22 mouse cellular contexts compared by ENCODE assay signal in genomic region chr15:42280810-42281209, GRCm38 (mm10).
DNase-seq lines count a peak whose midpoint lies in the region; ATAC-seq and TF ChIP-seq lines count a peak whose summit lies in the region.
"Had no signal": no experiment of that assay in that cellular context is flagged by ENCODE, and none has a peak within 500 bp of the region (broad histone marks: within the 10 kb centered on the region; RNA-seq: fewer than 3 reads in every experiment).

No protein-coding gene starts in this region.

- no peak for TF ChIP-seq POLR2A in lung, adult 2 months (IDR thresholded peaks at IDR 0.05; ENCODE audit: borderline replicate concordance, extremely low read depth, low read depth, low read length)

- 0 out of 2 replicates have a peak overlapping the region, but pooled peaks have one; percentile 8 for H3K27ac ChIP-seq in lung, embryonic 14.5 days (ENCODE audit: low read depth)
- peak overlapping the region; percentile 37; the same call in 1 of the 2 replicates for H3K27ac ChIP-seq in lung, embryonic 15.5 days
- peak overlapping the region; percentile 55 for H3K27ac ChIP-seq in lung, embryonic 16.5 days (ENCODE audit: low read length)
- H3K27ac ChIP-seq in lung, postnatal 0 days (ENCODE audit: low read length) = peak overlapping the region; percentile 2; the same call in 1 of the 2 replicates

- no peaks in the 10 kb centered on the region for H3K9me3 ChIP-seq in lung, embryonic 14.5 days (ENCODE audit: low read depth, low read length)
- no peaks in the 10 kb centered on the region for H3K9me3 ChIP-seq in lung, embryonic 15.5 days
- no peaks in the 10 kb centered on the region; the same call in 1 of the 2 replicates for H3K9me3 ChIP-seq in lung, embryonic 16.5 days (ENCODE audit: control insufficient read depth, low read length)
- H3K9me3 ChIP-seq in lung, postnatal 0 days (ENCODE audit: low read length) = no peaks in the 10 kb centered on the region
- H3K9me3 ChIP-seq: G1E had no signal

- ATAC-seq in lung, embryonic 14.5 days (ENCODE audit: insufficient read depth) = no peak
- no peak for ATAC-seq in lung, embryonic 15.5 days (ENCODE audit: borderline replicate concordance, extremely low read depth, low FRiP score, low TSS enrichment)
- ATAC-seq in lung, embryonic 16.5 days (ENCODE audit: low read depth) = peak; percentile 56; the same call in 1 of the 2 replicates
- ATAC-seq in lung, postnatal 0 days = peak; percentile 56
- ATAC-seq: activated CD4-positive, CD25-positive, alpha-beta regulatory T cell, adult 4 months; CD4-positive, CD25-positive, alpha-beta regulatory T cell, adult 4 months; Patski had no signal

- no peak for DNase-seq in lung, embryonic 14.5 days
- DNase-seq in lung, postnatal 4 days = no peak
- DNase-seq in lung, postnatal 10 days = no peak
- no peak for DNase-seq in lung, adult 2 months
- peak; percentile 42 for DNase-seq in lung, postnatal 0 days (ENCODE audit: low spot score)
- no peak for DNase-seq in lung, postnatal 36 days
- DNase-seq: adrenal gland, adult 2 months; adrenal gland, adult 8-10 months; adrenal gland, postnatal 10 days; adrenal gland, postnatal 14 days; adrenal gland, postnatal 25 days; adrenal gland, postnatal 36 days; B cell, adult 2 months; cerebellum, adult 11 months; cerebellum, adult 11-12 months had no signal

- TF ChIP-seq CTCF in lung, embryonic 14.5 days (IDR thresholded peaks at IDR 0.05; ENCODE audit: low read depth) = no peak
- no peak for TF ChIP-seq CTCF in lung, adult 2 months (IDR thresholded peaks at IDR 0.05; ENCODE audit: insufficient read depth, low read length)
- TF ChIP-seq CTCF in lung, postnatal 0 days (IDR thresholded peaks at IDR 0.05) = no peak

- H3K4me1 ChIP-seq in lung, embryonic 14.5 days (ENCODE audit: insufficient read depth) = no peaks in the 10 kb centered on the region
- no peaks in the 10 kb centered on the region for H3K4me1 ChIP-seq in lung, embryonic 15.5 days
- H3K4me1 ChIP-seq in lung, embryonic 16.5 days (replicated peaks; ENCODE audit: control insufficient read depth, insufficient read depth, low read length) = no peaks in the 10 kb centered on the region
- no peaks in the 10 kb centered on the region for H3K4me1 ChIP-seq in lung, adult 2 months (ENCODE audit: control insufficient read depth, insufficient read depth, low read length)
- no peaks in the 10 kb centered on the region for H3K4me1 ChIP-seq in lung, postnatal 0 days (ENCODE audit: insufficient read depth, low read depth, low read length)

- no peak overlapping the region for H3K9ac ChIP-seq in lung, embryonic 14.5 days
- H3K9ac ChIP-seq in lung, embryonic 15.5 days = no peak overlapping the region
- H3K9ac ChIP-seq in lung, embryonic 16.5 days (ENCODE audit: low read length) = no peak overlapping the region
- no peak overlapping the region for H3K9ac ChIP-seq in lung, postnatal 0 days (replicated peaks; ENCODE audit: low read depth)

- WGBS in lung, embryonic 14.5 days = 72% methylated on average over 3 of the region's 3 CpGs
- WGBS in lung, embryonic 15.5 days = 68% methylated on average over 3 of the region's 3 CpGs
- 71% methylated on average over 3 of the region's 3 CpGs for WGBS in lung, embryonic 16.5 days
- WGBS in lung, adult 2 months = 69% methylated on average over 3 of the region's 3 CpGs
- WGBS in lung, postnatal 0 days = 63% methylated on average over 3 of the region's 3 CpGs

- peak; percentile 68 for TF ChIP-seq EP300 in lung, postnatal 0 days (IDR thresholded peaks at IDR 0.05)

- H3K4me3 ChIP-seq in lung, embryonic 14.5 days (ENCODE audit: low read depth, low read length) = no peak overlapping the region
- H3K4me3 ChIP-seq in lung, embryonic 15.5 days = no peak overlapping the region
- no peak overlapping the region for H3K4me3 ChIP-seq in lung, embryonic 16.5 days (ENCODE audit: low read length)
- H3K4me3 ChIP-seq in lung, adult 2 months (replicated peaks; ENCODE audit: extremely low read depth, low read depth, low read length) = no peak overlapping the region
- H3K4me3 ChIP-seq in lung, postnatal 0 days (ENCODE audit: low read depth, low read length) = no peak overlapping the region

- H3K27me3 ChIP-seq in lung, embryonic 14.5 days (ENCODE audit: insufficient read depth, low read length) = no peaks in the 10 kb centered on the region
- no peaks in the 10 kb centered on the region for H3K27me3 ChIP-seq in lung, embryonic 15.5 days
- no peaks in the 10 kb centered on the region for H3K27me3 ChIP-seq in lung, embryonic 16.5 days (ENCODE audit: control insufficient read depth, insufficient read depth, low read depth, low read length)
- H3K27me3 ChIP-seq in lung, postnatal 0 days (replicated peaks; ENCODE audit: insufficient read depth, low read length) = no peaks in the 10 kb centered on the region
- H3K27me3 ChIP-seq: CH12.LX, Patski had no signal

- no peak overlapping the region for H3K4me2 ChIP-seq in lung, embryonic 14.5 days
- no peak overlapping the region for H3K4me2 ChIP-seq in lung, embryonic 15.5 days
- H3K4me2 ChIP-seq in lung, embryonic 16.5 days (ENCODE audit: low read depth, low read length) = no peak overlapping the region
- no peak overlapping the region for H3K4me2 ChIP-seq in lung, postnatal 0 days (replicated peaks; ENCODE audit: low read depth, low read length)

- H3K36me3 ChIP-seq in lung, embryonic 14.5 days (ENCODE audit: insufficient read depth) = no peaks in the 10 kb centered on the region
- no peaks in the 10 kb centered on the region for H3K36me3 ChIP-seq in lung, embryonic 15.5 days
- H3K36me3 ChIP-seq in lung, embryonic 16.5 days (ENCODE audit: control insufficient read depth, insufficient read depth, low read length) = no peaks in the 10 kb centered on the region
- H3K36me3 ChIP-seq in lung, postnatal 0 days (ENCODE audit: insufficient read depth, low read length) = no peaks in the 10 kb centered on the region
- H3K36me3 ChIP-seq: G1E had no signal

Comparison
In these comparisons a context has a peak if more than half of its experiments do, and no peak if none do; other contexts are left out.
1. ATAC-seq: peak in lung, embryonic 16.5 days (single experiment) and lung, postnatal 0 days (single experiment); none in lung, embryonic 14.5 days (single experiment) and lung, embryonic 15.5 days (single experiment).
2. H3K27ac ChIP-seq: peak in every context shown above with its lines; median percentile 55 in lung, embryonic 16.5 days; 37 in lung, embryonic 15.5 days; 8 in lung, embryonic 14.5 days; 2 in lung, postnatal 0 days.